In the genomic region with DNA sequence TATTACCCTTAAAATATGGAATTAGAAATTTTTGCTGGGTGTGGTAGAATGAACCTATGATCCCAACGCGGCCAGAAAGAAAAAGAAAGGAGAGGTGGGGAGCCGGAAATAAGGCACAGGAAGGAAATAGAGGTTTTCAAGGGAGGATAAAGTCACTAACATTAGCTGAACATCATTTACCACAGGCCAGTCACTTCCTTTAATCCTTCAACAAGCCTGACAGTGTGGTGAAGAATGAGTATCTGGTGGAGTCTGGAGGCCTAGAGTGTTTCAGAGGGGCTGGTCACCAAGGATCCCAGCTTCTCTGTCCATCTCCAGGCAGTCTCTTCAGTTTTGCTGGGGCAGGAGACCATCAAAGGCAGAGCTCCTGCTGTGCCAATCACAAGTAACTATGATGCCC, we compare ENCODE assay signal across 26 mouse cellular contexts. TPM values are rescaled to one million over a fixed set of nuclear protein-coding genes. Genes with fewer than 3 reads are reported as not detected.
"Had no signal": no experiment of that assay in that cellular context is flagged by ENCODE, and none has a peak within 500 bp of the region (broad histone marks: within the 10 kb centered on the region; RNA-seq: fewer than 3 reads in every experiment).

No protein-coding gene starts in this region.

- H3K27ac ChIP-seq: heart, embryonic 10.5 days; hindbrain, embryonic 13.5 days; hindbrain, embryonic 15.5 days; hindbrain, postnatal 0 days; layer of hippocampus, adult 2 months; left cerebral cortex, adult 2 months; limb, embryonic 10.5 days; limb, embryonic 12.5 days; liver, embryonic 13.5 days; liver, embryonic 15.5 days had no signal

- H3K4me3 ChIP-seq: heart, embryonic 10.5 days; heart, embryonic 12.5 days; hindbrain, embryonic 13.5 days; hindbrain, embryonic 15.5 days; layer of hippocampus, adult 2 months; left cerebral cortex, adult 2 months; limb, embryonic 10.5 days; limb, embryonic 12.5 days; liver, embryonic 13.5 days; liver, embryonic 15.5 days had no signal

- H3K4me1 ChIP-seq: heart, embryonic 10.5 days; heart, embryonic 12.5 days; hindbrain, embryonic 13.5 days; hindbrain, embryonic 15.5 days; limb, embryonic 10.5 days; limb, embryonic 12.5 days; liver, embryonic 13.5 days had no signal

- DNase-seq: gastrocnemius, postnatal 14 days; gastrocnemius, postnatal 36 days; heart, adult 18-20 months; heart, postnatal 10 days; heart, postnatal 4 days; kidney, adult 18-20 months; kidney, adult 8-10 months; kidney, postnatal 10 days; kidney, postnatal 25 days; kidney, postnatal 4 days; liver, embryonic 13.5 days had no signal

- H3K27me3 ChIP-seq: heart, embryonic 12.5 days; hindbrain, embryonic 13.5 days; hindbrain, embryonic 15.5 days; limb, embryonic 12.5 days; liver, embryonic 13.5 days; liver, embryonic 15.5 days had no signal

- H3K4me2 ChIP-seq: heart, embryonic 12.5 days; hindbrain, embryonic 13.5 days; hindbrain, embryonic 15.5 days; limb, embryonic 12.5 days; liver, embryonic 13.5 days; liver, embryonic 15.5 days had no signal

- H3K9me3 ChIP-seq: heart, embryonic 10.5 days; hindbrain, embryonic 13.5 days; hindbrain, embryonic 15.5 days; limb, embryonic 10.5 days; limb, embryonic 12.5 days; liver, embryonic 13.5 days; liver, embryonic 15.5 days had no signal

- H3K36me3 ChIP-seq: heart, embryonic 10.5 days; heart, embryonic 12.5 days; hindbrain, embryonic 13.5 days; hindbrain, embryonic 15.5 days; limb, embryonic 10.5 days; limb, embryonic 12.5 days; liver, embryonic 13.5 days; liver, embryonic 15.5 days had no signal

- H3K9ac ChIP-seq: heart, embryonic 12.5 days; hindbrain, embryonic 13.5 days; hindbrain, embryonic 15.5 days; limb, embryonic 12.5 days; liver, embryonic 13.5 days; liver, embryonic 15.5 days had no signal

- ATAC-seq: hindbrain, postnatal 0 days; intestine, embryonic 16.5 days had no signal

RNA-seq across cellular contexts. Expression of a gene that starts 5.5 kb away (rescaled TPM):
- total RNA-seq: gastrocnemius, adult 18-20 months; gastrocnemius, adult 8-10 months; gastrocnemius, postnatal 36 days; heart, adult 18-20 months; liver, adult 2 months had no signal
- polyA plus RNA-seq: heart, embryonic 16.5 days; intestine, embryonic 16.5 days; limb, embryonic 10.5 days; limb, embryonic 12.5 days; liver, adult 2 months; liver, embryonic 13.5 days had no signal
